Mouse (Mus musculus): ENCODE data around the gene Pycr1.
A peak's percentile ranks its signal among the peaks of the same experiment; 100 is the strongest.

Gene Pycr1

DNA sequence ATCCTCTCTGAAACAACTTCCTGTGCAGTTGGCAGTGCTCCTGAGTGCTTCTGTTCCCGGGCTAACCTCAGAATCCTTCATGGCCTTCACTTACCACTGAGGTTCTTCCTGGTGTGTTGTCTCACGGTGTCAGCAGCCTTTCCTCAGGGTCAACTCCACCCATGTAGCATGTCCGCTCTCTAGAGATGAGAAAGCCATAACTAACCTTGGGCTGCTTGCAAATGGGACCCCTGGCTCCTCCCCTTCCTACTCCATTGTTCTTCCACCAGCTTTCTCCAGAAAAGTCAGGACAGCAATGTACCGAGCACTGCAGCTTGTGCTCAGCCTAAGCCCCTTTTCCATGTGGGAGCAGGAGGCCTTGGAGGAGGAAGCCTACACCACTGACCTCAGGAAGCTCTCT lies 36.8 kb downstream of the Pycr1 start:
- DNase-seq (ENCODE audit: low read depth, low spot score), result no peak

DNA sequence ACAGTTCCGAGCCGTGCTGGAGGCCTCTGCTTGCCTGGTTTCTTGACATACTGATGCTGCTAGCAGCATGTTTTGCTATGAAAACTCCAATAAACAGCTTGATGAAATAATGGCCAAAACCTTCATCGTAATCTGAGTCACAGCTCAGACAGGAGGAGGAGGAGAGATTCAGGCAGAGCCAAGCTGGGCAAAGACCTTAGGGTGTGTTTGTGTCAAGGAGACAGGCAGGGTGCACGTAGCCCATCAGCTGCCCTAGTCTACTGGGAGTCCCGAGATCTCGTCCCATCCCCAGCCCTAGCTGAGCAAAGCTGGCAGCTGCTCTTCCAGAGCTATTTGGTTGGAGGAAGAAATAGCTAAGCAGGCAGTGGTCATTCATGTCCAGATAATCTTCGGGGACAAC lies 37.9 kb downstream of the Pycr1 start:
- no peak for DNase-seq (ENCODE audit: low read depth, low spot score)

DNA sequence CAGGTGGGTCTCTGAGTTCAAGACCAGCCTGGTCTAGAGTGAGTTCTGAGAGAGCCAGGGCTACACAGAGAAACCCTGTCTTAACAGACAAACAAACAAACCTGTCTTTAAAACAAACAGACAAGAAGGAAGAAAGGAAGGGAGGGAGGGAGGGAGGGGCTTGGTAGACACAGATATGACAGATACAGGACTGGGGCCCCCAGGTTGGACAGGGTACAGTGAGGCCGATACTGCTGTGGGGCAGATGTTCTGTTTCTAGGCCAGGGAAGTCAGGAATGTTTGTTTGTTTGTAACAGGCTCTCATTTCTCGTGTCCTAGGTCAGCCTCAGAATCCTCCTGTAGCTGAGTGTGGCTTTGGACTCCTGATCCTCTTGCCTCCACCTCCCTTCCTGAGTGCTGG lies 40.0 kb downstream of the Pycr1 start:
- DNase-seq (ENCODE audit: low read depth, low spot score), result no peak

DNA sequence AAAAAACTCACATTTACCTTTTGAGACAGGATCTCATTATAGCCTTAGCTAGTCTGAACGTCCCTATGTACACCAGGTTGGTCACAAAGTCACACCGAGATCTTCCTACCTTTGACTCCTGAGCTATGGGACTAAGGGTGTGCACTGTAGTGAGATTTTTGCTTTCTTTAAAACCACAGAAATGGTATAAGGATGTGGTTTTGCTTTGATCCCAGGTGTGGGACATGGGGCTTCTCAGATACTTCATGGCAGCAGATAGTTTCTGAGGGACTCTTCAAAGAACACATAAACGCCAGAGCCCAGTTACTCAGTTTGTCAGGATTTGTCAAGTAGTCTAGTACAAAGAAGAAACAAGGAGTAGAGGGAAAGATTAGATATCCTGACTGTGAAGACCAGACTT lies 42.9 kb downstream of the Pycr1 start:
- no peak for DNase-seq (ENCODE audit: low read depth, low spot score)

DNA sequence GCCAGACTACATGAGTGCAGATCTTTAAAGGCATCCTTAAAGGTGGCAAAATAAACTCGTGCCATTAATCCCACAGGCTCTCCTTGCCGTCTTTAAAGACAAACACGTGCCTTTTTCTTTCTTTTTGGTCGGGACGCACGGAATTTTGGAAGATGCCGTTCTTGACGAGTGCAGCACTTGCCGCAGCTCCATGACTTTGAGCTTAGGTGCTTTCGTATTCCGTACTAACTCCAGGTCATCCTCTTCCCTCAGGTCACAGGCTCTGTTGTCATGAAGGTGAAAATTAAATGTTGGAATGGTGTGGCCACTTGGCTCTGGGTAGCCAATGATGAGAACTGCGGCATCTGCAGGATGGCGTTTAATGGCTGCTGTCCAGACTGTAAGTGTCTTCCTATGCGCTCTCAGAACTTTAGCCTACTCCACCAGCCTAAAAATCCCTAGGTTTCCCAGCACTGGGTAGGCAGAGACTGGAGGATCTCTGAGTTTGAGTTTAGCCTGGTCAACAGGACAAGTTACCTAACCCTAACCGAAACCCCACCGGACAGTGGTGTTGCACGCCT lies 44.5 kb downstream of the Pycr1 start:
- no peak for DNase-seq (ENCODE audit: low read depth, low spot score)

DNA sequence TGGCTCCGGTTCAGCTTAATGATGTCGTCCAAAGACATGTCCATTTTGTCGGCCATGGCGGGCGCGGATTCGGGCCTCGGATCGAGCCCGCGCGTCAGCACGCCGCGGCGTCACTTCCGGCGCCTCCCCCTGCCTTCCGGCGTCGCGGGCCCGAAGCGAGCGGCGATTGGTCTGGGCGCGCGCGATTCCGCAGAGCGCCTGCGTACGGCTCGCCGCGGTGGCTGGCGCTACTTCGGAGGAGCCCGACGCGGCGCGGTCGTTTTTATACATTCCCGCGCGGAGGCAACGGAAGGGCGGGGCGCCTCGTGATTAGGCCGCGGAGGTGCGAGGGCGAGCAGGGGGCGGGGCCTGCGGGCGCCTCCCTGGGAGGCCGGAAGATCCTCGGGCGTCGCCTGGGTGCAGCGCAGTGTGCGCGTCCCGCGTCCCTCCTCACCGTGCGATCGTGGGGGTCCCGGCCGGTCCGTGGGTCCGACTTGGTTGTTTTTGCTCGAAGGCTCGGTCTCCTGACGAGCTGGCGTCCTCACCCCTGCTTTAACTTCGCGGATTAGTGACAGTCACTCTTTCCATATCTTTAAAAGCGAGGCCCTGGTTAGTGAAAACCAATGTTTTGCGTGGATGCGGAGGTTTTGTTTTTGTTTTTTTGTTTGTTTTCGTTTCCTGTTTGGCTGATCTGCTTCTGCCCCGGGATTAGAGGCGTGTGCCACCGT lies 45.1 kb downstream of the Pycr1 start, which contains the start of the genes Alyref and Anapc11:
TSS of gene Alyref (minus strand) at position 83 of the 707 bp plus-strand sequence.
TSS of gene Anapc11 (plus strand) at position 139 of the 707 bp plus-strand sequence.
- DNase-seq (ENCODE audit: low read depth, low spot score), result peak; percentile 83

DNA sequence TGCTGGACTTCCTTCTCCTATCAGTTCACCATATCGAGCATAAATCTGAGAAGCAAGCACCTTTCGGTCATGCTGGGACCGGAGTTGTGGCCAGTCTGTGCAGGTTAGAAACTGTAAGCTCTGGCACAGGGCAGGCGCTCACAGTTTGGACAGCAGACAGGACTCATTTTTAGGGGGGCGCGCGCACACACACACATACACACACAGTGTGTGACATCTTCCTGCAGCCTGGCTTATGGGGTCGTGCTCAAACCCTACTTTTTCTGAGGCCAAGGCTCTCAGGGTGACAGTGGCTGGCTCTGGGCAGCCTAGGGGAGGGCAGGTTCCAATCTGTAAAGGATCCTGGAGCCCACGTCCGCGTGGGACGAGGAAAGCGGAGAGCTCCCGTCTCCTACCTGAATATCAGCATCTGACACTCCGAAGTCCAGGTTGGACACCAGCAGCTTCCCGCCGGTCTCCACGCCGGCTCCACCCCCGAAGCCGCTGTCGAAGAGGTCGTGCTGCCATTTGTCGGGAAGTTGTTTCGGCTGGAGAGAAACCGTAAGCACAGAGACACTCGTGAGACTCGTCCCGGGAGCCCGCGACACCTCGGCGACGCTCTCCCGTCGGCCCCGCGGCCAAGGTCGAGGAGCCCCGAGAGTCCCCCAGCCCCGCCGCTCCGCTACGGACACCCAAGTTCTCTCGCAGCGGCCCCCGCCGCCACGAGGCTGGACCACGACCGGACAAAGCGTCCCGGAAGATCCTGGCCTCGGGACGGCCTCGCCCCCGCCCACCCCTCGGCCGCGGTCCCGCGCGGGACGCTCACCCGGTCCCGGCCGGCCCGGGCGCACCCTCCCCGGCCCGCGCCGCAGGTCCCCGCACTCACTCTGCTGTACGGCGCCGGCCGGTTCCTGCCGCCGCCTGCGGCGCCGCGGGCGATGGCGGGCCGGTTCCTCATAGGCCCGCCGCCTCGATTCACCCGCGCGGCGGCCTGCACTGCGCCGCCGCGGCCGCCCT lies 46.0 kb downstream of the Pycr1 start:
- no peak for DNase-seq (ENCODE audit: low read depth, low spot score)

DNA sequence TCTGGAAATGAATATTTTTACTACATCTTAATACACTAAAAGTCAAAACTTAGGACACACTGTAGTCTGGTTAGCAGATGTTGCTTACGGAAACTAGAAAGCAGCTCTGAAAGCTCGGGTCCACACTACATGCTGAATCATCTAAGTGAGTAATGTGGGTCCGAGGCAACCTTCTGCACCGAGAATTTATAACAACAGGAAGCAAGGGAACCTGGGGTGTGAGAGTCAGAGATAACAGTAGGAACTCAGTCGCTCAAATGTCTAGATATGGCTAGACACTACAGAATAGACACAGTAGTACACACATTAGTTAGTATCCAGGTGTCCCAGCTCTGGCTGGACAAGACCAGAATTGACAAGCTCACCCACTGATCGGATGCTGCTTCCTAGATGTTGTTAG lies 55.0 kb downstream of the Pycr1 start:
- no peak for DNase-seq (ENCODE audit: low read depth, low spot score)

Data from retina, adult 2 months (tissue).